Comparison of ENCODE assay signal across 17 mouse cellular contexts in genomic region chr4:89436764-89437163, GRCm38 (mm10).
DNase-seq lines count a peak whose midpoint lies in the region; TF ChIP-seq lines count a peak whose summit lies in the region.
"Had no signal": no experiment of that assay in that cellular context is flagged by ENCODE, and none has a peak within 500 bp of the region (broad histone marks: within the 10 kb centered on the region; RNA-seq: fewer than 3 reads in every experiment).

No protein-coding gene starts in this region.

- TF ChIP-seq EP300 in MEL (IDR thresholded peaks at IDR 0.05; ENCODE audit: low read depth in 1 of 2, low read length in 2 of 2): peak; percentile 35 to 65; a peak in 2 of 4 replicates

- peaks cover 0 to 43% of the 10 kb centered on the region in 2 experiments; a peak in 2 of 4 replicates for H3K36me3 ChIP-seq in MEL (ENCODE audit: control insufficient read depth in 1 of 2, insufficient read depth in 2 of 2, low read length in 2 of 2)
- H3K36me3 ChIP-seq: G1E had no signal

- no peaks in the 10 kb centered on the region for H3K9me3 ChIP-seq in MEL (replicated peaks; ENCODE audit: insufficient read depth, low read length)

- TF ChIP-seq CTCF in MEL (IDR thresholded peaks at IDR 0.05 in 2 of 3, conservative IDR thresholded peaks at IDR 0.05 in 1 of 3; ENCODE audit: control insufficient read depth in 1 of 3, insufficient read depth in 1 of 3, low read depth in 2 of 3, low read length in 3 of 3, poor library complexity in 1 of 3, severe bottlenecking in 1 of 3): no peak

- no peak overlapping the region for H3K9ac ChIP-seq in MEL (ENCODE audit: control insufficient read depth, low read depth, low read length, poor library complexity, severe bottlenecking)

- TF ChIP-seq RAD21 in MEL (IDR thresholded peaks at IDR 0.05; ENCODE audit: low read depth, low read length): no peak

- H3K79me2 ChIP-seq in MEL (ENCODE audit: control insufficient read depth, insufficient read depth, low read length, poor library complexity): no peaks in the 10 kb centered on the region

- H3K27ac ChIP-seq in MEL (ENCODE audit: control insufficient read depth, low read depth, low read length): no peak overlapping the region

- no peak overlapping the region for H3K4me3 ChIP-seq in MEL (ENCODE audit: control insufficient read depth in 1 of 2, insufficient read depth in 1 of 2, low read depth in 2 of 2, low read length in 2 of 2)

- no peaks in the 10 kb centered on the region for H3K27me3 ChIP-seq in MEL (ENCODE audit: control insufficient read depth in 1 of 2, insufficient read depth in 2 of 2, low read length in 2 of 2)
- H3K27me3 ChIP-seq: CH12.LX, Patski had no signal

- peaks cover 13 to 25% of the 10 kb centered on the region in 2 experiments for H3K4me1 ChIP-seq in MEL (ENCODE audit: control insufficient read depth in 1 of 2, insufficient read depth in 2 of 2, low read length in 2 of 2)

- DNase-seq in MEL (ENCODE audit: low read depth, low spot score): peak; percentile 30
- no peak for DNase-seq in adrenal gland, postnatal 36 days
- DNase-seq: adrenal gland, adult 2 months; adrenal gland, adult 8-10 months; adrenal gland, postnatal 10 days; adrenal gland, postnatal 14 days; adrenal gland, postnatal 25 days; B cell, adult 2 months; cerebellum, adult 11 months; cerebellum, adult 11-12 months; cerebellum, adult 18-20 months; cerebellum, adult 2 months; cerebellum, adult 8-10 months; cerebellum, adult 9-10 months had no signal

- TF ChIP-seq POLR2A in MEL (IDR thresholded peaks at IDR 0.05; ENCODE audit: control insufficient read depth in 1 of 2, insufficient read depth in 1 of 2, low read depth in 1 of 2, low read length in 2 of 2, poor library complexity in 1 of 2): no peak

TF ChIP-seq in MEL, 35 proteins besides CTCF, POLR2A, EP300 and RAD21:
- TF ChIP-seq NRF1 (IDR thresholded peaks at IDR 0.05; ENCODE audit: insufficient read depth, low read depth, low read length, poor library complexity, severe bottlenecking): no peak
- TF ChIP-seq CHD1 (IDR thresholded peaks at IDR 0.05; ENCODE audit: low read depth, low read length): no peak
- peak; percentile 84 for TF ChIP-seq GATA1 (IDR thresholded peaks at IDR 0.05; ENCODE audit: low read depth, low read length)
- TF ChIP-seq MAZ (IDR thresholded peaks at IDR 0.05; ENCODE audit: low read depth, low read length): no peak
